Mouse (Mus musculus): ENCODE measurements around the gene Selenon.
A peak's percentile ranks its signal among the peaks of the same experiment; 100 is the strongest.
"Not testable (repeated sequence)": the region's sequence is repeated elsewhere in the genome, so short reads cannot be mapped to it uniquely, and the experiment has no call there.

Gene Selenon

DNA sequence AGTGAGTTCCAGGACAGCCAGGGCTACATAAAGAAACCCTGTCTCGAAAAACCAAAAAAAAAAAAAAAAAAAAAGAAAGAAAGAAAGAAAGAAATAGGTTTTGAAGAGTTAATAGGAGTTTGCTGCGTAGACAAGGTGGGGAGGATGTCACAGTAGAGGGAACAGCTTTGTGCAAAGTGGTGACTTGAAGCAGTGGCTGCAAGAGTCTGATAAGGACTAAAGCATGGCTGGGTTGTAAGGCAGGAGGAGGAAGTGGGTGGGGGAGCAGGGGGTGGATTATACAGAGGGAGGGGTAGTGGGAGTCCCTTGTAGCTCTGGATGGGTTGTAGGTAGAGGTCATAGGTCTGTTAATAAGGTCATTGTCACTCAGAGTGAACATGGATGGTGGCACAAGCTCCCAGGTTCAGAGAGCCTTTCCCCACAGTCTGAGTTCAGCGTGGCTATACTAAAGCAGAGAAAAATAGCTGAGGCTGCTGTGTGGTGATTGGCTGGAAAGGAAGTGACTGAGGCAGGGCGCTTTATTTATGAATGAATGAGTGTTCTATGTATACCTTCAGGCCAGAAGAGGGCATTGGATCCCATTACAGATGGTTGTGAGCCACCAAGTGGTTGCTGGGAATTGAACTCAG lies 45.9 kb downstream of the Selenon start:
- no peak for DNase-seq (ENCODE audit: low spot score)

- DNase-seq (ENCODE audit: low spot score): no peak
Measured at GRCm38 (mm10) chr4:134505303-134505789, 46.6 kb downstream of the Selenon start.

DNA sequence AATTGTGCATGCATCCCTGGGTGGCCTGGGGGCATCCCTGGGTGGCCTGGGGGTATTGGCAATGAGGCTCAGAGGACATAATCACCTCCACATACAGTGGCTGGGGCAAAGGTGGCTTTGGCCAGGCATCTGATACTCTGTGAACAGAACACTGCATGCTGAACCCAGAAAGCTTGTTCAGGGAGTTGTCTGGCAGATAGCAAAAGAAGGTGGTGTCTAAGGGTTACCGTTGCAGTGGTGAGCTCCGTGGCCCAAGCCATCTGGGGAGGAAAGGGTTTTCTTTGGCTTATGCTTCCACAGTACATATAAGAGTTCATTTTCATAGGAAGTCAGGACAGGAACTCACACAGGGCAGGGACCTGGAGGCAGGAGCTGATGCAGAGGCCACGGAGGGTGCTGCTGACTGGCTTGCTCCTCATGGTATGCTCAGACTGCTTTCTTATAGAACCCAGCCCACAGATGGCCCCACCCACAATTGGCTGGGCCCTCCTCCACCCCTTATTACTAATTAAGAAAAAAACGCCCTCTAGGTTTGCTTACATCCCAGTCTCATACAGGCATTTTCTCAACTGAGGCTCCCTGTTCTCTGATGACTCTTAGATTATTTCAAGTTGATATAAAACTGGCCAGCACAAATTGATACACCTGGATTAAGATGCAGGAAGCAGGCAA lies 48.1 kb downstream of the Selenon start:
- no peak for DNase-seq (ENCODE audit: low spot score)

GRCm38 (mm10) chr4:134501095-134501494 lies 50.9 kb downstream of the Selenon start:
- DNase-seq (ENCODE audit: low spot score): no peak

- not testable (repeated sequence) for DNase-seq (ENCODE audit: low spot score)
Measured at GRCm38 (mm10) chr4:134498983-134499382, 53.0 kb downstream of the Selenon start.

DNA sequence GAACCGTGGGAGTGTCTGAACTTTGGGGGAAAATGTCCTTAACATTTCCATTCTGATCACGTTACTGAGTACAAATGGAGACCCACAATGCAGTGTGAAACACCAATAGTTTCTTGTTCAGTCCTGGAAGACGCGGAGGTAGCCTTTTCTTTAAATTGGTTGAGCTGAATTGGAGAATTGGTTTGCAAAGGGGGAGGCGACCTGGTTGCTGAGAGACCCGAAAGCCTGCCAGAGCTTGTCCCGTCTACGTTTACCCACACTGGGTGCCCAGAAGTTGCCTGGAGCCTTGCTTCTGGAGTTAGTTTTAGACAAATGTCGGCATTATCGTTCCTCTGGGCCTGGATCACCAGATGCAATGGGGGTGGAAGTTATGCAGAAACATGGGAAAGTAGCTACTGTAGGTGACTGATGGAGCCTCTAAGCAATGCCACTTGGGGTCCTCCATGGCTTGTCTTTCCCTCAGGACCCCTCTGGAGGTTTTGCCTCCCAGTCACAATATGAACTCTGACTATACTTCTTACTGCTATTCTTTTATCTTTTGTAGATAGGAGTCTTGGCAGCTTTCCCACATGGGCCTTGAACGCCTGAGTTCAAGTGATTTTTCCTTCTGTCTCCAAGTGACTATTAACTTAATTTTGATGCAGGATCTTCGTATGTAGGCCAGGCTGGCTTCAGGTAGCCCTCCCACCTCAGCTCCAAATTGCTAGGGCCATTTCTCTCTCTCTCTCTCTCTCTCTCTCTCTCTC lies 53.8 kb downstream of the Selenon start:
- DNase-seq (ENCODE audit: low spot score): no peak

DNA sequence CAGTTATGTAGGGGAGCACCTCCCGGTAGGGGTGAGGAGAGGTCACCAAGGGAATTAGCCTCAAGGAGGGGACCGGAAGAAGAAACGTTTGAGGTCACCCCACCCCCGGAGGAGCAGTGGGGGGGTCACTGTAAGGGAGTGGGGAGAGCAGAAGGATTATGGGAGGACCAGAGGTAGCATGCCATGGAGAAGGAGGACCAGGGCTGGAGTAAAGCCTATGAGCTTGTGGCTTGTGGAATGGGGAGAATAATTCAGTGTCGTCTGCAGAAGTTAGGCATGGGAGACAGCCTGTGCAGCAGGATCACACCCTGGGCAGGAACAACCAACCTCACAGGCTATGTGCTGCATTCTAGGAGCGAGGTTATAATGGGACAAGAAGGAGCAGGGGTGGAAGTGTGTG lies 54.7 kb downstream of the Selenon start:
- no peak for DNase-seq (ENCODE audit: low spot score)

DNA sequence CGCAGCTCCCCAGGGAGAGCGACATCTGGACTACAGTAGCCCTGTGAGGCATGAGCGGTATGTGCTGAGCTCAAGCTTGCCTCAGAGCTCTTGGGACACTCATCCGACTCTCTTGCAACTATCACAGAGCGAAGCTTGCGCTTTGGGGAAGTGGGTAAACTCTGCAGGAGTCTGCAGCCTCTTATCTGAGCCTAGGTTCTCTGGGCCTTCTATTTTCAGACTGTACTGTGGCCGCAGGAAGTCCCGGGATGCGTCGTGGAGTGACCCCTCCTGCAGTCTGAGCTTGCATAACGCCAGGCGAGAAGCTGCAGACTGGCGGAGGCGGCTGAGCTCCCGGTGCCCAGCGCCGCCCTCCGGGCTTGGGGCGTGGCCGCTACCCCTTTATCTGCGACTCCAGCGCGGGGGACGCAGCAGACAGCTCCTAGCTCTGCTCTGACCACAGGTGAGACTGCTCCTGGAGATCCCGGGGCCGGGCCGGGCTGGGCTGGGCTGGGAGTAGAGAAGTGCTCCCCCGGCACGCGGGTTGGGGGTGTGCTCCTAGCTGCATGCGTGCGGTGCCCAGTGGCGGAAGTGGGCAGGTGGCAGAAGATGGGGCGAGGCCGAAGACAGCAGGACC lies 55.3 kb downstream of the Selenon start, which contains the start of gene Paqr7:
Gene Paqr7 (plus strand): TSS at position 103 of the 616 bp plus-strand sequence.
- DNase-seq (ENCODE audit: low spot score): peak; percentile 54

DNA sequence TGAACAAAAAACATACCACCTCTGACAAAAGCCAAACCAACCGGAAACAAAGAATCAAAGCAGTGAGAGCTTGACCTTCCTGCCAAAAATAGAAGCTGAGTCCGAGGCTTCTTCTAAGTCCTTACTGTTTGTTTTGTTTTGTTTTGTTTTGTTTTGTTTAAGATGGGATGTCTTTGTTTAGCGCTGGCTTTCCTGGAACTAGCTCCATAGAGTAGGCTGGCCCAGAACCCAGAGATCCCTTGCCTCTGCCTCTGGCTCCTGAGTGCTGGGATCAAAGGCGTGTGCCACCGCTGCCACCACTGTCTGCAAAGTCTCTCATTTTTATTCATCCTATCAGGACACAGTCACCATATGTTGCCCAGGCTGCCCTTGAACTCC lies 56.4 kb downstream of the Selenon start:
- DNase-seq (ENCODE audit: low spot score): no peak

- DNase-seq (ENCODE audit: low spot score): no peak
Measured at GRCm38 (mm10) chr4:134494780-134495545, 57.0 kb downstream of the Selenon start.

- not testable (repeated sequence) for DNase-seq (ENCODE audit: low spot score)
Measured at GRCm38 (mm10) chr4:134494161-134494560, 57.8 kb downstream of the Selenon start.

GRCm38 (mm10) chr4:134491716-134492115 lies 60.2 kb downstream of the Selenon start:
- DNase-seq (ENCODE audit: low spot score): no peak

- no peak for DNase-seq (ENCODE audit: low spot score)
Measured at GRCm38 (mm10) chr4:134489986-134490665, 61.8 kb downstream of the Selenon start.

- DNase-seq (ENCODE audit: low spot score): no peak
Measured at GRCm38 (mm10) chr4:134488211-134488610, 63.8 kb downstream of the Selenon start.
